Mouse (Mus musculus): ENCODE measurements around the gene Trim8.
A peak's percentile ranks its signal among the peaks of the same experiment; 100 is the strongest.

Trim8 gene

GRCm38 (mm10) chr19:46552496-46552895 lies 51.0 kb downstream of the Trim8 start:
- no peak for DNase-seq (ENCODE audit: low spot score)

GRCm38 (mm10) chr19:46553541-46553955 lies 52.0 kb downstream of the Trim8 start:
- DNase-seq (ENCODE audit: low spot score): peak; percentile 86

- no peak for DNase-seq (ENCODE audit: low spot score)
Measured at GRCm38 (mm10) chr19:46558009-46558408, 56.5 kb downstream of the Trim8 start.

- DNase-seq (ENCODE audit: low spot score): no peak
Measured at GRCm38 (mm10) chr19:46558631-46559030, 57.1 kb downstream of the Trim8 start.

- DNase-seq (ENCODE audit: low spot score): peak; percentile 58
Measured at GRCm38 (mm10) chr19:46562132-46562531, 60.6 kb downstream of the Trim8 start.

GRCm38 (mm10) chr19:46562581-46563515 lies 61.3 kb downstream of the Trim8 start:
- DNase-seq (ENCODE audit: low spot score): no peak

- DNase-seq (ENCODE audit: low spot score): no peak
Measured at GRCm38 (mm10) chr19:46563603-46564002, 62.1 kb downstream of the Trim8 start.

- DNase-seq (ENCODE audit: low spot score): no peak
Measured at GRCm38 (mm10) chr19:46564043-46564462, 62.6 kb downstream of the Trim8 start.
